Mouse (Mus musculus) cortical plate, adult 2 months (tissue): ENCODE data around the gene Oasl1.

Source experiments
- CTCF ChIP-seq: fragments of 200-500 bp; IDR thresholded peaks from 2 replicates; pipeline ENCODE4 v1.5.1; 2011; ENCODE audit warnings: mild to moderate bottlenecking, control low read depth, low read length; ENCODE audit not compliant: insufficient read depth; ENCODE audit errors: extremely low read depth
- POLR2A ChIP-seq: fragments of 200-500 bp; IDR thresholded peaks from 2 replicates; pipeline ENCODE4 v1.6.1; 2011; ENCODE audit warnings: mild to moderate bottlenecking, low read length, control low read depth; ENCODE audit not compliant: insufficient read depth; ENCODE audit errors: extremely low read depth

GRCm38 (mm10) chr5:114922998-114923473, at the start of gene Oasl1:
- TF ChIP-seq CTCF (no peak), POLR2A (no peak)
